Mouse (Mus musculus) myocyte (in vitro differentiated cells): ENCODE measurements around the gene Krt31.

Experiments
- E2F4 ChIP-seq: IDR thresholded peaks from one replicate; pipeline ENCODE4 v1.6.1; 2011; ENCODE audit warnings: mild to moderate bottlenecking, control low read depth, moderate library complexity; ENCODE audit not compliant: insufficient read depth
- POLR2A ChIP-seq: IDR thresholded peaks from one replicate; pipeline ENCODE4 v1.6.1; 2011; ENCODE audit warnings: low read depth, mild to moderate bottlenecking, control low read depth, moderate library complexity; ENCODE audit not compliant: insufficient read length
- SRF ChIP-seq: IDR thresholded peaks from one replicate; pipeline ENCODE4 v1.6.1; 2011; ENCODE audit warnings: low read depth; ENCODE audit not compliant: control insufficient read depth, insufficient read length

DNA sequence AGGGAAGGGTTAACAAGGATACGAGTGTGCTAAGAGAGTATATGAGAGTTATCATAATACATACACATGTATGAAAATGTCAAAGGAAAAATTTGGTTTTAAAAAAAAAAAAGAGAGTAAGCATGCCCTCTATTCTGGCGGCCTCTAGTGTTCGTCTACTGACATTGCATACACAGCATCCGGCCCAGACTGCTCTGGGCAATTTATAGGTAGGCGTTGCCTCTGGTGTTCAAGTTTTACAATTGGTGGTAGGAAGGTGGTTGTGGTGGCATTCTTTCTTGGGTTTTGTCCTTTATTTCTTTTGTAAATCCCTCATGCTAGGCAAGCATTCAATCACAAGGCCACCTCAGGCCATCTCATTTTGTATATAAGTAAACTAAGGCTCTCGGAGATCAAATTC is 45.5 kb downstream of the Krt31 start:
- TF ChIP-seq POLR2A (no peak), SRF (no peak), E2F4 (no peak)
